Mouse (Mus musculus): ENCODE measurements around the gene Defb43. TPM values are rescaled to one million over a fixed set of nuclear protein-coding genes. Genes with fewer than 3 reads are reported as not detected.
A peak's percentile ranks its signal among the peaks of the same experiment; 100 is the strongest.

The Defb43 gene
- polyA plus RNA-seq, 1 experiment from 2014 or later = not detected

GRCm38 (mm10) chr14:63054729-63055128 lies 43.2 kb downstream of the Defb43 start:
- Histone ChIP-seq H3K36me3 (ENCODE audit: control insufficient read depth, insufficient read depth, low read length) (no peaks in the 10 kb centered on the region), H3K9me3 (replicated peaks; ENCODE audit: control insufficient read depth, low read length) (no peaks in the 10 kb centered on the region), H3K27me3 (ENCODE audit: control insufficient read depth, insufficient read depth, low read length) (no peaks in the 10 kb centered on the region), H3K4me1 (ENCODE audit: control insufficient read depth, insufficient read depth, low read length) (no peaks in the 10 kb centered on the region), H3K9ac (ENCODE audit: low read length) (no peak overlapping the region), H3K4me3 (replicated peaks; ENCODE audit: low read length) (no peak overlapping the region), H3K4me2 (ENCODE audit: low read depth, low read length) (no peak overlapping the region), H3K27ac (ENCODE audit: low read length) (no peak overlapping the region)
- ATAC-seq (ENCODE audit: insufficient read depth, low FRiP score) = peak; percentile 76
- WGBS = 20% methylated on average over 6 of the region's 6 CpGs

DNA sequence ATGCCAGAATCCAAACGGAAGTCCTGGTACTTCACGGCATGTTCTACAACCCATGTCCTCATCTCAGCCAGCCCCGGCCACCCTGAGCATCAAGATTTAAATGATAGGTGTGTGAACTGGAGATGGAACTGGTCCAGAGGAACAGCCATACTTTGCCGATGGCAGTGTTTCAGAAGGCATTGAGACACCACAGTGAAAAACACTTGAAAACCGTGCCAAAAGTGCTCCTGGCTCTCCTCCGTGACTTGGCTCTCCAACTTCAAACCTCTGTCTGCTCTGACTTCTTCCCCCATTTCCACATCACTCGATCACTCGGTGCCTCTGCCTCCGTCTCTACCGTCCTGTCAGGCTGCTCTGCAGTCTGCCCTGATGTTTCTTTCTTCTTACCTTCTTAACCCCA lies 48.8 kb downstream of the Defb43 start:
- no peaks in the 10 kb centered on the region for H3K36me3 ChIP-seq (ENCODE audit: control insufficient read depth, insufficient read depth, low read length)
- H3K9ac ChIP-seq (ENCODE audit: low read length) = no peak overlapping the region
- H3K4me3 ChIP-seq (replicated peaks; ENCODE audit: low read length) = no peak overlapping the region
- no peak overlapping the region for H3K4me2 ChIP-seq (ENCODE audit: low read depth, low read length)
- ATAC-seq (ENCODE audit: insufficient read depth, low FRiP score) = no peak
- no peaks in the 10 kb centered on the region for H3K4me1 ChIP-seq (ENCODE audit: control insufficient read depth, insufficient read depth, low read length)
- WGBS = 77% methylated on average over 10 of the region's 10 CpGs
- no peaks in the 10 kb centered on the region for H3K27me3 ChIP-seq (ENCODE audit: control insufficient read depth, insufficient read depth, low read length)
- peaks cover 4% of the 10 kb centered on the region; the same call in 1 of the 2 replicates for H3K9me3 ChIP-seq (replicated peaks; ENCODE audit: control insufficient read depth, low read length)
- H3K27ac ChIP-seq (ENCODE audit: low read length) = no peak overlapping the region

DNA sequence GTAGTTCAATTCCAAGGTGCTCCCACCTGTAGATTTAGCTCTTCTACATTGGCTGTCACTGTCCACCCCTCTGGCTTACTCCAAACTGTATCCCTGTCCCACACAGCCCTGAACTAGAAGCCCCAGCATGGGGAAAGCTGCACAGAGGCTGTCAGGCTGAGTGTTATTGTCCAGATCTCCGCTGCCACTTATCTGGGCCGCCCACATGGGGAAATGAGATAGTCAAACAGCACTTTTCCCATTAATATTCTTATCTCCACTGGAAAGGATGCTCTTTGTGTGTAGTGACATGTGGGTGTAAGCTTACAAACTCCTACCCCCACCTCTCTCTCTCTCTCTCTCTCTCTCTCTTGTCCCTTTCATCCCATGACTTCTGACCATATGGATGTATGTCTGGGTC lies 50.6 kb downstream of the Defb43 start:
- Histone ChIP-seq H3K27ac (ENCODE audit: low read length) (no peak overlapping the region), H3K4me3 (replicated peaks; ENCODE audit: low read length) (no peak overlapping the region), H3K9me3 (replicated peaks; ENCODE audit: control insufficient read depth, low read length) (peaks cover 4% of the 10 kb centered on the region; the same call in 1 of the 2 replicates), H3K36me3 (ENCODE audit: control insufficient read depth, insufficient read depth, low read length) (no peaks in the 10 kb centered on the region), H3K4me2 (ENCODE audit: low read depth, low read length) (no peak overlapping the region), H3K27me3 (ENCODE audit: control insufficient read depth, insufficient read depth, low read length) (peaks cover 4% of the 10 kb centered on the region; the same call in 1 of the 2 replicates), H3K4me1 (ENCODE audit: control insufficient read depth, insufficient read depth, low read length) (no peaks in the 10 kb centered on the region), H3K9ac (ENCODE audit: low read length) (no peak overlapping the region)
- no peak; the same call in 1 of the 2 replicates for ATAC-seq (ENCODE audit: insufficient read depth, low FRiP score)
- WGBS = 67% methylated on average over 2 of the region's 2 CpGs

DNA sequence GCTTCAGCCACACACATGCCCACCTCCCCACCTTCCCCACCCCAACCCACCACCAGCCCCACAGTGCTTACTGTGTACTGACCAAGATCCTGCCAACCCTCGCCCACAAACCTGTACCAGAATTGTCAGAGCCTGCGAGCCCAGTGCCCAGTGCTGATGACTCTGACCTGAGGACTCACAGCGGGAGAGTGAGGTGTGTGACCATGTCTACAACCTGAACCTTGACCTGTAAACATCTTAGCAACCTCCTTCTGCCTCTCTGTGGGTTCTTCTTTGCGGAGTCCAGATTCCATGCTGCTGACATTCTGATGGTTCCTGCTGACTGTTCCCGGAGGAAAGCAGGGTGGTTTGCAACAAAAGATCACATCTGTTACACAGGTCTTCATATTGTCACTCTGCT lies 53.8 kb downstream of the Defb43 start:
- Histone ChIP-seq H3K27ac (ENCODE audit: low read length) (no peak overlapping the region), H3K36me3 (ENCODE audit: control insufficient read depth, insufficient read depth, low read length) (no peaks in the 10 kb centered on the region), H3K9me3 (replicated peaks; ENCODE audit: control insufficient read depth, low read length) (peaks cover 4% of the 10 kb centered on the region; the same call in 1 of the 2 replicates), H3K4me1 (ENCODE audit: control insufficient read depth, insufficient read depth, low read length) (no peaks in the 10 kb centered on the region), H3K9ac (ENCODE audit: low read length) (no peak overlapping the region), H3K4me3 (replicated peaks; ENCODE audit: low read length) (no peak overlapping the region), H3K4me2 (ENCODE audit: low read depth, low read length) (no peak overlapping the region), H3K27me3 (ENCODE audit: control insufficient read depth, insufficient read depth, low read length) (peaks cover 5% of the 10 kb centered on the region; the same call in 1 of the 2 replicates)
- no peak for ATAC-seq (ENCODE audit: insufficient read depth, low FRiP score)
- 78% methylated on average over 5 of the region's 5 CpGs for WGBS

DNA sequence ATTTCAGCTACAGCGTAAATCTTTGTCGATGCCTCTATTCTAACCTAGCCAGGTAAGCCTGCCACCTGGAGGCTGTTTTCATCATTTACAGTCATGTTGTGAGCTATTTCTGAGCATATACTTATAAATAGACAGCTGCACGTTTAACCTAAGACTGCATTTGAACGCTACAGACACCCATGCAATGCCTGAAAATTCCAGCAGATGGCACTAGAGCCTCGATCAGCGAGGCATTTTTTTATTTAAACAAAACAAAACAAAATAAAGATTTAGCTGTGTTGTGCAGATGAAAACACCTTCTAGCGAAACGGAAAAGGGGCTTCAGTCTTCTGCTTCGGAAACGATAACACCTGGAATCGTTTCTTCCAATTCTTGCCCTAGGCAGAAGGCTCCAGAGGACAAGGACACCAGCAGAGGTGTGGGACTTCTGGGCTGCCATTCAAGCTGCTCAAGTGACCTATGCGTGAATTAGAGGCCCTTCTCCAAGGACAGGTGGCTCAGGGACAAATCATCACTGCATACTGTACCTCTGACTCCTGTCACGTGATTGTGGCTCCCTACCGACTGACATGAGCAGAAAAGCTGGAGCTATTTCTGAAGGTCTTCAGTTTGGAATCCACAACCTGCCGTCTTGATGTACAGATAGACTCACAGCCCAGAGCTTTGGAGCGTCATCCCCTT lies 55.2 kb downstream of the Defb43 start:
- WGBS = 28% methylated on average over 16 of the region's 16 CpGs
- peaks cover 4% of the 10 kb centered on the region; the same call in 1 of the 2 replicates for H3K9me3 ChIP-seq (replicated peaks; ENCODE audit: control insufficient read depth, low read length)
- H3K4me1 ChIP-seq (ENCODE audit: control insufficient read depth, insufficient read depth, low read length) = no peaks in the 10 kb centered on the region
- H3K27me3 ChIP-seq (ENCODE audit: control insufficient read depth, insufficient read depth, low read length) = peaks cover 5% of the 10 kb centered on the region; the same call in 1 of the 2 replicates
- H3K27ac ChIP-seq (ENCODE audit: low read length) = no peak overlapping the region
- no peak overlapping the region for H3K9ac ChIP-seq (ENCODE audit: low read length)
- no peak overlapping the region for H3K4me3 ChIP-seq (replicated peaks; ENCODE audit: low read length)
- peak overlapping the region; percentile 36 for H3K4me2 ChIP-seq (ENCODE audit: low read depth, low read length)
- no peak for ATAC-seq (ENCODE audit: insufficient read depth, low FRiP score)
- no peaks in the 10 kb centered on the region for H3K36me3 ChIP-seq (ENCODE audit: control insufficient read depth, insufficient read depth, low read length)

Other genes starting within 250 kb of the Defb43 start
- 6.4 and 7.2 TPM in 2 replicates for gene Wdfy2, start 174.1 kb upstream of the Defb43 start, polyA plus RNA-seq (2015; fragmentation: Nextera tagmentation; extraction: Ambion mirVana)
- gene Defb48, start 27.3 kb upstream of the Defb43 start, polyA plus RNA-seq (2015; fragmentation: Nextera tagmentation; extraction: Ambion mirVana) = not detected in 2 replicates
- gene Defb47, start 13.7 kb upstream of the Defb43 start, polyA plus RNA-seq (2015; fragmentation: Nextera tagmentation; extraction: Ambion mirVana) = not detected in 2 replicates
- 0.31 and 0.36 TPM in 2 replicates for gene Defb42, start 35.2 kb downstream of the Defb43 start, polyA plus RNA-seq (2015; fragmentation: Nextera tagmentation; extraction: Ambion mirVana)
- gene Defb30, start 38.2 kb downstream of the Defb43 start, polyA plus RNA-seq (2015; fragmentation: Nextera tagmentation; extraction: Ambion mirVana) = not detected in 2 replicates

Measured in stomach, embryonic 16.5 days (tissue).